Mouse (Mus musculus) layer of hippocampus, adult 11-12 months (tissue): ENCODE data around the gene Cfl2.

Experiments
- DNase-seq: peaks from one replicate; pipeline ENCODE4 v3.0.0; 2022; ENCODE audit warnings: low spot score

The Cfl2 gene

DNA sequence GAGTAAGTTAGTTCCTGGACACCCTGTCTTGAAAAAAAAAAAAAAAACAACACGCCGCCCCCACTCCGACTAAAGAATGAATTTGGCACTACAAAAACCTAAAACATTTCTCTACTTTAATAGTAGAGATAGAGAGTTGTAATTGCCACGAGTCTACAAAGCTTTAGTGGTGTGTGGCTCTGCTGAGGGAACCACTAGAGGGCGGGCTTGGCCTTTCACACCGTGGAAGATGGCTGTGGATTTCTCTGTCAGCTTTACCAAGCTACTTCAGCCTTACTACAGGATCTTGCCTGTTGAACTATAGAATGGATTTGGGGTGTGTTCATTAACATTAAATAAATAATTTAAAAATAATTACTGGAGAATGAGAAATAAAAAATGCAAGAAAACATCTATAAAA, 32.1 kb downstream of the Cfl2 start:
- DNase-seq = peak; percentile 84

- DNase-seq = no peak
These were observed 32.8 kb downstream of the Cfl2 start for GRCm38 (mm10) chr12:54829876-54830275.

DNA sequence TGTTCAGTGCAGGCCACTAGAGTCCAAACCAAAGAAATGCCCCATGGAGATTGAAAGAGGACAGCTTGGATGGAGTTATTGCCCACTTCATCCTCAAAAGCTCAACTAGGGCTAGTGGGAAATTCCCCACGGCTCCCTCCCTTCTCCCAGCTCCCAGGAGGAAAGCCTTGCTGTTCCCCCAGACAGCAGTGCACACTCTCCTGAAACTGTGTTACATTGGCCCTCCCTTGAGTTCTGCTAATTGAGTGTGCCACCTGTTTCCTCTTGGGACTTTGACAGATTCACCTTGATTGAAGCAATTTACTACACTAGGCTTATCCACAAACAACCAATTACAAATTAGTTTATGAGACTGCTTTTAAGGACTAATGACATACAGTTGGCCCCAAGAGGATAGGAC, 34.6 kb downstream of the Cfl2 start:
- DNase-seq = no peak

GRCm38 (mm10) chr12:54825202-54825601, 37.5 kb downstream of the Cfl2 start:
- no peak for DNase-seq

- DNase-seq = peak; percentile 66
These were observed 39.7 kb downstream of the Cfl2 start for GRCm38 (mm10) chr12:54822836-54823426.

- DNase-seq = no peak
These were observed 42.0 kb downstream of the Cfl2 start for GRCm38 (mm10) chr12:54820684-54821161.

- DNase-seq = no peak
These were observed 43.3 kb downstream of the Cfl2 start for GRCm38 (mm10) chr12:54819181-54819935.

DNA sequence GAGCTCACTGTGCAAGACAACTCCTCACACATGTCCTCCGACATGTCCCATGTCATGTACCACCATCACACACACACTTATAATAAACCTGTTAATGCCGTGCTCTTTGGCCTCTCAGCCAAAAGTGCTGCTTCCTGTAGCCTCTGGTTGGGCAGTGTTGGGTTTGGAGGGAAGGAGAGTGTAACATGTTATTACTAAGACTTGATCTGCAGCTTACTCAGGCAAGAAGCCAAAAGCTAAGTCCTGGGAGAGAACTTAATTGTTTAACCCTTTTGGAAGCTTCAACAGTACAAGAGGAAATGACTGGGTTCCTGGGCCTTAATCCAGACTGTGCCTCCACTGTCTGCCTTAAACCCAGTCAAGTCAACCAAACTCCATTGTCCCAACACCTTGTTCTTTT, 52.5 kb downstream of the Cfl2 start:
- DNase-seq = no peak
